8 mouse cellular contexts compared by ENCODE assay signal in the genomic region with DNA sequence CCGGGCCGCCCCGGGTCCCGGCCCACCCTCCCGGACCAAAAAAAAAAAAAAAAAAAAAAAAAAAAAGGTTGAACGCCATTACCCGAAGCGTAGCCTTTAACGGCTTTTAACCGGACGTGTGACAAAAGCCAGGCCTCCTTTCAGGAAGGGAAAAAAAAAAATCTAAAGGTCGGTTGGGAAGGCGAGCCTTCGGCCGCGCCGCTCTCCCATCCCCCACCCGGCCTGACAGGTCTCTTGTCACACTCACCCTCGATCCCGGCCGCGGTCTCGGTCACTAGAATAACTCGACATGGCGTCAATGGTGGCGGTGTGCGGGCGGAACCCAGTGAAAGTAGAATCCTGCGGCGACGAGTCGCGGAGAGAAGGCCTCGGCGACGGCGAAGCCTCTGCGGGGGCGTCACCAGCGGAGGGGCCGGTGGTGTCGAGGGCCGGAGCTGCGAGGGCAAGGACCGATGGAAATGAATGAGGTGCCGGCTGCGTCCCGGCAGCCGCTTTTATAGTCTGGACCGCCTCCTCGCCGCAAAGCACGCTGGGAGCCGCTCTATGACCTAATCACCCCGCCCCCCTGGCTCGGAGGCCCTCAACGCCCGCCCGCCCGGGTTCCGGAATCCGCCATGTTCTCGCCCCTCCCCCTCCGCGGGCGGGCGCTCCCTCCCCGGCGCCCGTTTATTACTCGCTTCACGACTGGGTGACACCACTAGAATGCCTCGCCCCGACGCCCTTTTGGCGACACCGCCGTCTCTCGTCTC. TPM values are rescaled to one million over a fixed set of nuclear protein-coding genes. Genes with fewer than 3 reads are reported as not detected.
DNase-seq lines count a peak whose midpoint lies in the region; ATAC-seq and TF ChIP-seq lines count a peak whose summit lies in the region.

No protein-coding gene starts in this region.

- TF ChIP-seq POLR2A in cortical plate, adult 2 months (IDR thresholded peaks at IDR 0.05; ENCODE audit: extremely low read depth, insufficient read depth, low read length) = peak; percentile 99

- TF ChIP-seq CTCF in cortical plate, adult 2 months (IDR thresholded peaks at IDR 0.05; ENCODE audit: extremely low read depth, insufficient read depth, low read length) = no peak

- peak; percentile 99 to 100 for DNase-seq in adrenal gland, adult (ENCODE audit: inconsistent age in 2 of 2, low spot score in 1 of 2)
- DNase-seq in gastrocnemius, adult 8-10 months (ENCODE audit: low spot score in 2 of 2) = peak; percentile 97
- peak; percentile 99 for DNase-seq in induced T-regulatory cell, adult 2 months (ENCODE audit: low read depth)
- peak; percentile 95 to 99 for DNase-seq in left cerebral cortex, adult 8-10 months (ENCODE audit: low spot score in 2 of 2)
- DNase-seq in right cerebral cortex, postnatal 10 days (ENCODE audit: low spot score in 2 of 2) = peak; percentile 98 to 99
- DNase-seq in urinary bladder, postnatal 25 days (ENCODE audit: low spot score) = peak; percentile 99

- H3K27ac ChIP-seq in cortical plate, adult 2 months (ENCODE audit: insufficient read depth, low read length) = peak overlapping the region; percentile 99

- peak overlapping the region; percentile 68 for H3K4me3 ChIP-seq in cortical plate, adult 2 months (ENCODE audit: insufficient read depth, low read length)

- peak; percentile 57 for ATAC-seq in megakaryocyte, adult 5-6 weeks (ENCODE audit: poor library complexity, severe bottlenecking)

- 0 out of 2 replicates have a peak, but pooled peaks cover 2% of the 10 kb centered on the region for H3K4me1 ChIP-seq in cortical plate, adult 2 months (ENCODE audit: control insufficient read depth, insufficient read depth, low read length)

RNA-seq across cellular contexts. Expression of a gene that starts 0.8 kb away (rescaled TPM):
- 408 and 412 TPM in 2 replicates for polyA plus RNA-seq in cortical plate, adult 2 months (2012; rRNA removed)
- 100 to 1,000 TPM; 190 to 257 (median 232) TPM for total RNA-seq in gastrocnemius, adult 8-10 months (2022)
- total RNA-seq in left cerebral cortex, adult 8-10 months (2022) = 100 to 1,000 TPM; 617 to 703 (median 641) TPM
- 755 and 789 TPM in 2 replicates for total RNA-seq in megakaryocyte, adult 5-6 weeks (2015)
- total RNA-seq in megakaryocyte, adult 5-6 weeks (2017) = 996 and 1,155 TPM in 2 replicates

RNA-seq across cellular contexts. Expression of a gene that starts 0.9 kb away (rescaled TPM):
- 15.5 and 21.0 TPM in 2 replicates for polyA plus RNA-seq in cortical plate, adult 2 months (2012; rRNA removed)
- 1 to 10 TPM; 2.5 to 5.0 (median 3.4) TPM for total RNA-seq in gastrocnemius, adult 8-10 months (2022)
- 10 to 100 TPM in 3 of 4 experiments, 1 to 10 TPM in 1; 9.8 to 11.4 (median 10.5) TPM for total RNA-seq in left cerebral cortex, adult 8-10 months (2022)
- total RNA-seq in megakaryocyte, adult 5-6 weeks (2015) = 15.8 and 16.5 TPM in 2 replicates
- 12.2 and 18.6 TPM in 2 replicates for total RNA-seq in megakaryocyte, adult 5-6 weeks (2017)

RNA-seq across cellular contexts. Expression of a gene that starts 8.9 kb away (rescaled TPM):
- 3.8 and 4.8 TPM in 2 replicates for polyA plus RNA-seq in cortical plate, adult 2 months (2012; rRNA removed)
- 1 to 10 TPM; 2.3 to 3.5 (median 3.0) TPM for total RNA-seq in gastrocnemius, adult 8-10 months (2022)
- total RNA-seq in left cerebral cortex, adult 8-10 months (2022) = 1 to 10 TPM; 2.8 to 4.6 (median 4.0) TPM
- total RNA-seq in megakaryocyte, adult 5-6 weeks (2015) = 11.6 and 13.3 TPM in 2 replicates
- 7.8 and 11.1 TPM in 2 replicates for total RNA-seq in megakaryocyte, adult 5-6 weeks (2017)

RNA-seq across cellular contexts. Expression of a gene that starts 37.2 kb away (rescaled TPM):
- polyA plus RNA-seq in cortical plate, adult 2 months (2012; rRNA removed) = 0.23 and 0.38 TPM in 2 replicates
- total RNA-seq in gastrocnemius, adult 8-10 months (2022) = under 1 TPM in 1 of 4 experiments, not detected in 3; 0.40 TPM
- 1 to 10 TPM in 2 of 4 experiments, under 1 TPM in 1, not detected in 1; 0.26 to 2.7 (median 2.4) TPM for total RNA-seq in left cerebral cortex, adult 8-10 months (2022)
- total RNA-seq in megakaryocyte, adult 5-6 weeks (2015) = 195 and 212 TPM in 2 replicates
- total RNA-seq in megakaryocyte, adult 5-6 weeks (2017) = 204 and 237 TPM in 2 replicates

RNA-seq across cellular contexts. Expression of a gene that starts 37.8 kb away (rescaled TPM):
- polyA plus RNA-seq in cortical plate, adult 2 months (2012; rRNA removed) = 20.4 TPM in 2 replicates
- total RNA-seq in gastrocnemius, adult 8-10 months (2022) = 10 to 100 TPM; 25.4 to 30.9 (median 26.7) TPM
- 10 to 100 TPM; 17.3 to 20.2 (median 17.7) TPM for total RNA-seq in left cerebral cortex, adult 8-10 months (2022)
- total RNA-seq in megakaryocyte, adult 5-6 weeks (2015) = 25.0 and 26.2 TPM in 2 replicates
- 22.6 and 24.4 TPM in 2 replicates for total RNA-seq in megakaryocyte, adult 5-6 weeks (2017)

Comparison
In these comparisons a context has a peak if more than half of its experiments do, and no peak if none do; other contexts are left out.
1. Peak in every context shown above with its lines: DNase-seq, ATAC-seq, H3K4me3 ChIP-seq and H3K27ac ChIP-seq.